Mouse (Mus musculus) stomach, postnatal 0 days (tissue): ENCODE data around the gene Hba-a2.
"Not testable (repeated sequence)": the region's sequence is repeated elsewhere in the genome, so short reads cannot be mapped to it uniquely, and the experiment has no call there.

Source experiments
- CTCF ChIP-seq: IDR thresholded peaks from 2 replicates; pipeline ENCODE4 v1.5.1; 2016; ENCODE audit warnings: antibody characterized with exemption, low read depth, mild to moderate bottlenecking, moderate library complexity
- EP300 ChIP-seq: optimal IDR thresholded peaks from 2 replicates; pipeline ENCODE3; 2016; ENCODE audit warnings: antibody characterized with exemption

- TF ChIP-seq CTCF, EP300: not testable (repeated sequence)
Measured at GRCm38 (mm10) chr11:32285887-32286286, 10.4 kb upstream of the Hba-a2 start.
